Mouse (Mus musculus) testis, postnatal 14 days (tissue): Measurements from ENCODE around the gene Bud23.
A peak's percentile ranks its signal among the peaks of the same experiment; 100 is the strongest.

Experiments
- DNase-seq: peaks from one replicate; pipeline ENCODE4 v3.0.0; 2021; ENCODE audit warnings: low spot score

Gene Bud23

GRCm38 (mm10) chr5:135021814-135022213 lies 42.9 kb downstream of the Bud23 start:
- DNase-seq: peak; percentile 76

- DNase-seq: peak; percentile 60
Observed at GRCm38 (mm10) chr5:135016224-135016759, 48.5 kb downstream of the Bud23 start.

- peak; percentile 79 for DNase-seq
Observed at GRCm38 (mm10) chr5:135015497-135015896, 49.3 kb downstream of the Bud23 start.

GRCm38 (mm10) chr5:135012671-135013441 lies 51.9 kb downstream of the Bud23 start:
- peak; percentile 79 for DNase-seq

GRCm38 (mm10) chr5:135011809-135012613 lies 52.7 kb downstream of the Bud23 start:
- DNase-seq: no peak

GRCm38 (mm10) chr5:135010841-135011743 lies 53.7 kb downstream of the Bud23 start:
- no peak for DNase-seq

GRCm38 (mm10) chr5:135010320-135010709 lies 54.4 kb downstream of the Bud23 start:
- DNase-seq: no peak

- DNase-seq: peak; percentile 81
Observed at GRCm38 (mm10) chr5:135009590-135010319, 55.0 kb downstream of the Bud23 start.

GRCm38 (mm10) chr5:135008671-135009589 lies 55.8 kb downstream of the Bud23 start, which contains the start of gene Abhd11:
Abhd11 (plus strand) TSS chr5:135009152.
- peak; percentile 96 for DNase-seq

- no peak for DNase-seq
Observed at GRCm38 (mm10) chr5:135007802-135008571, 56.8 kb downstream of the Bud23 start.
